Mouse (Mus musculus) yolk sac, embryonic 10.5 days (tissue): Measurements from ENCODE around the gene Lsamp.

ENCODE experiments used
- DNase-seq: peaks from one replicate; pipeline ENCODE4 v3.0.0-alpha.2; 2017; ENCODE audit warnings: low spot score

Gene Lsamp

GRCm38 (mm10) chr16:39984205-39984634 lies at the start of gene Lsamp:
Gene Lsamp (plus strand): TSS chr16:39984361.
- peak; percentile 39 for DNase-seq

DNA sequence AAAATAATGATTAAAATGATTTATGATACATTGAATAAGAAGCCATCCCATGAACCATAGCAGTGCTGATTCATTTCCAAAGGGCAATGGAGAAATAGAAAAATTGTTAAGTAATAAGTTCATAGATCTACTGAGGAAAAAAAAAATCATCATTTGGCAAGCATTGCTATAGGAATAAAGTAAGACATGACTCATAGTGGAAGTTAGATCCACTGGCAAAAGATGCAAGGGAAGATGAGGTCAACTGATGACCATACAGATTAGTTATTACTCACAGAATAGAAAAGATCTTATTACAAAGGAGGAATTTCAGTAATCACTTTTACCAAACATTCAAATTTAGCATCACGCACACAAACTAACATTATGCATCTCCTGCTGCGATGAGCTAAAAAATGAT lies 26.5 kb upstream of the Lsamp start:
- no peak for DNase-seq

- DNase-seq = no peak
Measured at GRCm38 (mm10) chr16:39972712-39973111, 11.4 kb upstream of the Lsamp start.

DNA sequence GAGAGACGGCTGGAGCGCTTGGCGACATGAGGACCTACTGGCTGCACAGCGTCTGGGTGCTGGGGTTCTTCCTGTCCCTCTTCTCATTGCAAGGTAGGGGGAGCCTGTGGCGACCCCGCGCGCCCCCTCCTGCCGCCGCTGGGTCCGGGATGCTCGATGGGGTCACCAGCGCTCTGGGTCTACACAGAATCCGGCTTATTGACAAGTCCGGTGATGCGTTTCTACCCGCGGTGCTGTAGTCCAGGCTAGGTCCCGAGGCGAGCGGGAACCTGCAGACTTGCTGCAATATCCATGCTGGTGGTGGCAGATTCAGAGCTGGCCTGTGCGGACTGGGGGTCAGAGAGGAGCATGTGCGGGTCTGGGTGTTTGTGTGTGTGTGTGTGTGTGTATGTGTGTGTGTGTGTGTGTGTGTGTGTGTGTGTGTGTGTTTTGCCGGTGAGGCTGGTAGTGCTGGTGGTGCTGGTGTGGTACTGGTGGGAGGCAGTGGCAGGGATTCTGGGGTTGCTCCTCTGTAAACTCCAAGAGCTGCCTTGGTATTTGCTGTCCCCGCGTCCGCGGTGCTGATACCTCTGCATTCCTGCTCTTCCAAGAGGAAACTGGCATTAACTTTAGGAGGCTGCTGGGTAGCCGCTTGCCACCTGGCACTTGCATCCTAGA lies 602 bp downstream of the Lsamp start:
- peak; percentile 9 for DNase-seq

GRCm38 (mm10) chr16:39988466-39988865 lies 4.3 kb downstream of the Lsamp start:
- no peak for DNase-seq

GRCm38 (mm10) chr16:39994821-39995220 lies 10.7 kb downstream of the Lsamp start:
- no peak for DNase-seq

- no peak for DNase-seq
Measured at GRCm38 (mm10) chr16:40008800-40009199, 24.6 kb downstream of the Lsamp start.

DNA sequence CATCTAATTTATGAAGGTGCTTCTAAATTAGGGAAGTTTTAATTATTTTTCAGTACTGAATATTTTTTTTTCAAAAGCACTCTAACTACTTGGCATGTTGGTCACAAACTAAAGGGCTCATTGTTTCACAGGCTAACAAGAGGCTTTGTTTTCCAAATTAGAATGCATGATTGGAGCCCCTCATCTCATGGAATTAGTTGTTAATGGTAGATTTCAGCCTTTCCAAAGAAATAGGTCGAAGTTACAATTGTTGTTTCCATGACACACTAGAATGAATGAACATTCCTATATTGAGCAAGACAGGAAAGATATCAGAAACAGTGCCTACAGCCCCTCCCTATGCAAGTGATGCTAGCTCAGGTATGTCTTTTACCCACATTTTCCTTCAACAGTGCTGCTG lies 26.9 kb downstream of the Lsamp start:
- no peak for DNase-seq

GRCm38 (mm10) chr16:40022611-40023010 lies 38.5 kb downstream of the Lsamp start:
- no peak for DNase-seq

- DNase-seq = no peak
Measured at GRCm38 (mm10) chr16:40036719-40037118, 52.6 kb downstream of the Lsamp start.

DNA sequence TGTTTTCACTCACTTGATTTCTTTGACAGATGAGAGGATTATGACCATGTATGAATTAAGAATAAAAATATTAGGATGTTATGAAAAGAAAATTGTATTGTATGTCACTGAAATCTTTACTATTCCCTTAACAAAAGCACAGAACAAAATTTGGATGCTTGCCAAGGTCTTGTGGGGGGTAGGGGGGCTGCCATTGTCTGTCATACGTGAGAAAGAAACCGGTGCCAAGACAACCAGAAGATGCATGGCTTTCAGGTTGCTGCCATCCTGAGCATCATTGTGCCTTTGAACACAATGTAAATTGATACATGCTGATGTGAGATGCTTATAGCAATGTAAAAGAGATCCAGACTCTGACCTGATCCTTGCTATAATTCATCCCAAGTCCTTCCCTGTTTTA lies 75.4 kb downstream of the Lsamp start:
- DNase-seq = no peak

DNA sequence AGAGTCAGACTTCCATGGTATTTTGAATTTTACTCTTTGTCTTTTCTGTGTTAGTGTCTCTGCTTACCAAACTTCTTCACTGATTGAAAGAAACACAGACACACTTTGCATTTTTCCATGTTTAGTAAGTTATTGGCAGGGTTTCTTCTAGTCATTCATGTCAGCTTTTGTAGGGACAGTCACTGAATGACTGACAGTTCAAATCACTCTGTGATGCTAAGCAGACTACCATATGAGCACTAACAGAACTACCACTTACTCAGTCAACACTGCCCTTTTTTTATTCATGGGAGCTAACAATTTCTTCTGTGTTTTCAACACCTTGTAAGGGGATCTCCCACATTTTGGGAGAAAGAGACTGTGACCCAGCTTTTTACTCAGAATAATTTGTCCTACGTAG lies 75.8 kb downstream of the Lsamp start:
- DNase-seq = no peak

DNA sequence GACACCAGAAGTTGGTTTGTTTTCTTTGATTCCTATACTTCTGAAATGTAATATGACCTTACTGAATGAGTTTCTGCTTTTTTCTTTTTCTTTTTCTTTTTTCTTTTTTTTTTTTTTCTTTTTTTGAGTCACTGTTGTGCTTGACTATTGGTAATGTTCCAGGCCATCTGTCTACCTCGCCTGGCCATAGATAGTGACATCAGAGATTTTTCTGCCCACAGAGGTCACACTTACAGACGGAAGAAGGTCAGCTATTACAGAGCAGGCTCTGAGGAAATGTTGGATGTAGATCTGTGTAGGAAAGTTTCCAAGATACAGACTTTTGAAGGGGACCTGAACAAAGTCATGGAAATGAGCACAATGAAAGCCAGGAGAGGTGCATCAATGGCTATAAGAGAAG lies 76.3 kb downstream of the Lsamp start:
- no peak for DNase-seq

DNA sequence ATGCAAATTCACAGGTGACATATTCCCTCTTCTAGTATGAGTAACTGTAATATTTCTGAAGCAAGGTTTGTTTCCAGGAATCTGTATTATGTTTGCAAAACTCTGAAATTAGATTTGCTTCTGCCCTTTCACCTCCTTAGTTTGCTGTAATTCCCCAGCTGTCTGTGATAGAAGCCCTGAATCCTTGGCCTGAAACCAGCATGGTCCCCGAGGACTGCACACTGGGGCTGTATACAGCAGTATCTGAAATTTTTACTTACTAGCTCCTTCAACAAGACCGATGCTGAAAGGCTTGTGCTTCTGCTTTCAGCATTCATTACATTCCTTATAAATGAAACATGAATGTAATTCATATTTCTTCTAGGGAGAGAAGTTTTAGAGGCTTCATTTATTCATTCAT lies 91.4 kb downstream of the Lsamp start:
- DNase-seq = no peak

DNA sequence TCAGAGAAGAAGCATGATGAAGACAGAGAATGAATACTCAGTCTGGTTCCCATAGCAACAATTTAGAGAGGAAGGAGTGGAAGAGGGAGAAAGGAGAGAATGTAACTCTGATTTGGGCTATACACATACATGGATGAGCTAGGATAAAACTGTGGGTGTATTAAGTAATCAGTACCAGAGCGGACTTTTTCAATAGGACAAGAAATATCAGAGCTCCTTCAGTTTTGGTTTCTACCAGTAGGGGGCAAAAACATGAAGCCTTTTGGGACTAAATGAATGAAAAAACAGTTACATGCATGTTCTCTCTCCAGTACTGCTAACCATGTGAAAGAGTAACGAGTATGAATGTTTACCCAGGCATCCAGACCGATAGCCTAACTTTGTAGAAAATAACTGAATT lies 96.1 kb downstream of the Lsamp start:
- DNase-seq = no peak

- no peak for DNase-seq
Measured at GRCm38 (mm10) chr16:40104329-40104728, 120.2 kb downstream of the Lsamp start.

DNA sequence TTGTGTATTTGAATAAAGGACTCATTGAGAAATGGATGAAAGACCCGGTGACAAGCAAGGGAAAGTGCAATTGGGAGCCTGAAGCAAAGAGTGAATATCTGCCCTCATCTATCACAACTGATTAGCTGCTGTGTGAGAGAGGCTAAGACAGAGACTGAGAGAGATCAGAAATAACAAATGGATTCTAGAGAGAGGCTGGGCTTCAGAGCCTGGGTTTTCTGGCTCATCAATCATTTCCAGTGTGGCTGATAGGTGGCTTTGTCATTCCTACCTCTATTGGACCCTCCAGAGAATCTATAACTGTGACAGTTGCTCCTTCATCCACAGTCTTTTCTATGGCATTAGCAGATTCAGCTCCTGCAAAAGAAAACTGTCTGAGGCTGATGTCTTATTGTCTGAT lies 198.8 kb downstream of the Lsamp start:
- no peak for DNase-seq

DNA sequence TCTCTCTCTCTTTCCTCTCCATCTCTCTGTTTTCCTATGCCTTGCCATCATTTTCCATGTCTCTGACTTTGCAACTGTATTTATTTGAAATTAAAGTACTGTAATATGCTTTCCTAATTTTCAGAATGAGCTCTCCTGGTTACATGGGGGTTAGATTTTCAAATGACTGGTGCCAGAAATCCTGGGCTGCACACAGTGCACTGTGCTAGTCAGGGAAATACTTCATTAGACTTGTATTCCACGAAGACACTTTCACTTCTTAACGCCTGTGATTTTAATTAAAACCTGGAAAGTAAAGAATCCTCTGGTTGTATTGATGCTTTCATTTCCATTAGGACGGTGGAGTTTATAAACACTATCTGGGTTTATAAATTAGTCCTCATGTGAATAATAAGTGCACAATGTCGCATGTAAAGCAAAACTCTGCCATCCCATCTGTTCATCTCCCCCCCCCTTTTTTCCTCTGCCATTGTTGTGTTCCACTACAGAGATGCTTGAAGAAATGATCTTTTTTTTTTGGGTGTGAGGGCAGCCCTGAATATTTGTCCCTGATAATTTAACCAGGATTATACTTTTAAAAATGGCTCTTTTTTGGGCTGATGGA lies 203.9 kb downstream of the Lsamp start:
- no peak for DNase-seq

DNA sequence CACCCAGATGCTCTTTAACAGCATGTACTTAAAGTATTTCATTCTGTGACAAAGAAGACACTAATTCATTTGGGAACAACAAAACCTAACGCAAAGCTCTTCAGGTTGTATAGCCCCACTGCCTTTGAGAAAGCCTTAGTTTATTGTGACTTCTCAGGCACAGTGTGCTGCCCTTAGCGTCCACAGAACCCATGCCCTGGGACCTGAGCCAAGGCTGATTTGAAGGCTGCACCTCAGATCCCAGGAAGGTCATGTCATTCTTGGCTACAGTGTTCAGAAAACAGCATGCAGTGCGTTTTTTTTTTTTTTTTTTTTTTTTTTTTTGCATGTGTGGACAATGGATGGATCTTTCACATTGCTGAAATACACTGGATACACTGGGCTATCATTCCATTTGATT lies 210.2 kb downstream of the Lsamp start:
- no peak for DNase-seq

DNA sequence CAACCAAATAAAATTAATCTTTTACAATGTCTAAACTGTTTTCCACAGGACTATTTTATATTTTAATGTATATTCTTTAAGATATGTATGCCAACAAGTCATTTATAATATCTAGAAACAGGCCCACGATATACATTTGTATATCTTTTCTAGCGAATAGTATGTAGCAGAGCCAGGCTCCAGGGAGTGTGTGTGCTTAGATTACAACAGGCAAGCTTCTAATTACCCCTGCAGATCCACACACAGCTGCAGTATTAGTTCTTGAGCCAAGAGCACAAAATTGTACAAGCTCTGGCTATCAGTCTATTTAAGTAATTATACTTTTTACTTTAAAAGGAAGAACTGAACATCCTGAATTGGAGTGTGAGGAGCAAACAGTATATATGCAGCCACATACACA lies 210.7 kb downstream of the Lsamp start:
- no peak for DNase-seq

DNA sequence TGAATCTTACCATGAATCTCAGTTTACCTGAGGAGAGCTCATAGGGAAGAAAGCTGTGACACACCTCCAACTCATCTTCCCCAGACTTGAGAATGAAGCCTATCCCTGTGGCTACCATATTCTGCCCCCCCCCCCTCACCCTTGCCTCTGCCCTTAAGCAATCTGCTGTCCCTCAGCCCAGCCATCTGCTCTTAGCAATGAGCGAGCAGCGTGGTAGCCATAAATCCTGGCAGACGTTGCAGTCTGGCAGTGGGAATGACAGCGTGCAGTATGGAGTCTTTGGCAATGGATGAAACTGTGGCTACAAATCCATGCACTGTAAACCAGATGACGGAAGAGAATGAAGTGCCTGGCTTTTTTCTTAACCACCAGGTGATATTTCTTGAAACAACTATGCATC lies 244.5 kb downstream of the Lsamp start:
- DNase-seq = no peak

DNA sequence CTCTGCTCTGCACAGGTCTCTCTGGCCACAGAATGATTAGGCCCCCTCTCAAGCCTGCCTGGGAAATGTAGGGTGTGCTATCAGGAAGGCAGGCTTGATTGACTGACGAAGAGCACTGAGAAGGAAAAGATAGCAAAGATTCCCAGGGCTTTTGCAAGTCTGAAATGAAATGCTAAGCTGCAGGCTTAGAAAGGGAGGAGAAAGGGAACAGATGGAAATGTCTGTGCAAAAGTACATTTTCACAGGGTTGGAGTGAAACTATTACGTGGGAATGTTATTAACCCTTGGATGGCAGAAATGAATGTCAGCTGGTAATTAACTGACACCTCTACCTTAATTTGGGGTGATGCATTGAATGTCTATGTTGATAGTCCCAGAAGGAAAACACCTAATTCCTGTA lies 248.9 kb downstream of the Lsamp start:
- DNase-seq = no peak

DNA sequence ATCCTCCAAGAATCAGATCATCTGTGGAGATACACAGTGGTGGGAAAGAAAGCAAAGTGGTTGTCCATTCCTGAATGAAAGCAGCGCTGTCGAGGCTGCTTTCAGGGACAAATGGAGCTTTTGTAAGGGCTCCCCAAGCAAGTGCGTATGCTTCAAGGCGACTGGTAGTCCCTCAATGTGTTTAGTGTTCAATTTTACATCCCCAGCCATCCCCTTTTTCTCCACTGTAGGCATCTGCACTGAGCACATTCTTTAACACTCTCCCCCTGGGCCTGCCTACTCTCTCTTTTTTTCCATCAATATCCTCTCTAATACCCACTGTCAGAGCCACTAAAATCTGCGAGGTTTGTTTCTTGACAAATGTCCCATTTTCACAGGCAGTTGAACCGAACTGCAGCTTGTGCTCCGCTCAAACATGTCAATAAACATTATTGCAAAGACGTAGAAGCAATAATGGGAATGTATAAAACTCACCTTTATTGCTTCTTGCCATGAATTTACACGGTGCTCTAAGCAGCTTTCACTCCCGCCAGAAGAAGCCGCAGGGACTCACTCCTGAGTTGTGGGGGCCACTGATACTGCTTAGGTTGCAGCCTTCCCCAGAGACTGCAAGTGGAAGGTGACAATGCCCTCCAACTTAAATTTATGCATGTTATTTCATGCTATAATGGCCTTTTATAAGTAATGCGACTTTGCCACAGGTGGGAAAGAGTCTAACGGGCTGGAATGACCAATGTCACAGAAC lies 250.2 kb downstream of the Lsamp start:
- no peak for DNase-seq
